Mouse (Mus musculus): Measurements from ENCODE around the gene Ndufb5.
"Not testable (repeated sequence)": the region's sequence is repeated elsewhere in the genome, so short reads cannot be mapped to it uniquely, and the experiment has no call there.

- TF ChIP-seq CTCF (IDR thresholded peaks at IDR 0.05; ENCODE audit: control insufficient read depth, insufficient read depth, low read length); POLR2A (IDR thresholded peaks at IDR 0.05; ENCODE audit: borderline replicate concordance, control insufficient read depth, low read depth, low read length): not testable (repeated sequence)
These were observed 31.0 kb upstream of the Ndufb5 start, which contains the start of gene Actl6a for GRCm38 (mm10) chr3:32705647-32706348.
